Mouse (Mus musculus): ENCODE measurements around the gene Pan2.

GRCm38 (mm10) chr10:128296370-128297090 is 6.6 kb upstream of the Pan2 start:
- no peak for TF ChIP-seq CTCF (IDR thresholded peaks at IDR 0.05; ENCODE audit: control insufficient read depth, insufficient read depth, insufficient read length)
- no peak for TF ChIP-seq USF1 (IDR thresholded peaks at IDR 0.05; ENCODE audit: low read depth)
- no peak for TF ChIP-seq MYOG (IDR thresholded peaks at IDR 0.05; ENCODE audit: control insufficient read depth, extremely low read depth, insufficient read length)
- TF ChIP-seq MAX (IDR thresholded peaks at IDR 0.05): no peak
- no peak for TF ChIP-seq CEBPB (IDR thresholded peaks at IDR 0.05; ENCODE audit: low read depth)

Measured in C2C12 (cell line).